Mouse (Mus musculus) forebrain, postnatal 0 days (tissue): ENCODE results near the gene Nars2. TPM values are rescaled to one million over a fixed set of nuclear protein-coding genes. Genes with fewer than 3 reads are reported as not detected.

Source experiments
- ATAC-seq: fragments of 200-750 bp; cut with Nextera tagmentation; 2 replicates; pipeline ENCODE4 v1.8.0; 2017; ENCODE audit warnings: mild to moderate bottlenecking, moderate library complexity
- DNase-seq: peaks from one replicate; pipeline ENCODE4 v3.0.0-alpha.2; 2015
- H3K27ac ChIP-seq: fragments of 300-500 bp; sonication (generic); 2 replicates; pipeline ENCODE4 v1.5.1; 2014; ENCODE audit warnings: low read depth, mild to moderate bottlenecking, antibody characterized with exemption, low read length, moderate library complexity, mixed read lengths
- H3K27me3 ChIP-seq: fragments of 300-500 bp; sonication (generic); 2 replicates; pipeline ENCODE4 v1.6.1; 2014; ENCODE audit warnings: mild to moderate bottlenecking, low read length, mixed read lengths; ENCODE audit not compliant: insufficient read depth
- H3K36me3 ChIP-seq: fragments of 300-500 bp; sonication (generic); 2 replicates; pipeline ENCODE4 v1.6.1; 2014; ENCODE audit warnings: mild to moderate bottlenecking, moderate library complexity; ENCODE audit not compliant: insufficient read depth
- H3K4me1 ChIP-seq: fragments of 300-500 bp; sonication (generic); 2 replicates; pipeline ENCODE4 v1.6.1; 2014; ENCODE audit warnings: antibody characterized with exemption; ENCODE audit not compliant: insufficient read depth
- H3K4me2 ChIP-seq: fragments of 300-500 bp; sonication (generic); 2 replicates; pipeline ENCODE4 v1.6.1; 2014; ENCODE audit warnings: low read depth, mild to moderate bottlenecking, moderate library complexity
- H3K4me3 ChIP-seq: fragments of 300-500 bp; sonication (generic); 2 replicates; pipeline ENCODE4 v1.5.1; 2014; ENCODE audit warnings: low read depth, low read length, mixed read lengths
- H3K9ac ChIP-seq: fragments of 300-500 bp; sonication (generic); 2 replicates; pipeline ENCODE4 v1.6.1; 2014; ENCODE audit warnings: mild to moderate bottlenecking
- H3K9me3 ChIP-seq: fragments of 300-500 bp; sonication (generic); 2 replicates; pipeline ENCODE4 v1.6.1; 2016; ENCODE audit warnings: low read length
- CTCF ChIP-seq: sonication (generic); IDR thresholded peaks from 2 replicates; pipeline ENCODE4 v1.5.1; 2016; ENCODE audit warnings: antibody characterized with exemption, control low read depth, low read depth
- WGBS: fragments of 180-500 bp; shearing (Covaris S2); extraction: QIAGEN DNeasy Blood & Tissue Kit; methylation state at CpG from one replicate; pipeline ENCODE4 v1.1.7; 2014; 5-methylcytosine and 5-hydroxymethylcytosine counted together
- polyA plus RNA-seq: library from polyadenylated mRNA; unstranded; fragments of >200 nt; fragmentation: Nextera tagmentation; extraction: Ambion mirVana; gene quantifications from 2 replicates; pipeline ENCODE4 v1.2.1, GENCODE M21; 2015
- total RNA-seq: library from RNA; depleted of rRNA; stranded (reverse); fragments of >200 nt; gene quantifications from 2 replicates; pipeline ENCODE4 v1.2.3, GENCODE M21; 2014; rRNA removed

Nars2 gene
- 15.7 and 17.2 TPM in 2 replicates for total RNA-seq
- polyA plus RNA-seq: 14.8 and 18.2 TPM in 2 replicates

GRCm38 (mm10) chr7:96951281-96952051 is at the start of gene Nars2:
Gene Nars2, plus strand, starts transcription at chr7:96951505.
- H3K27me3 ChIP-seq: no peaks in the 10 kb centered on the region
- peak within 1 kb of the TSS; percentile 76 for H3K9ac ChIP-seq
- peak within 1 kb of the TSS; percentile 87 for H3K4me2 ChIP-seq
- H3K27ac ChIP-seq: peak within 1 kb of the TSS; percentile 88
- H3K4me1 ChIP-seq: peaks cover 10% of the 10 kb centered on the region
- peak within 1 kb of the TSS; percentile 83 for H3K4me3 ChIP-seq
- WGBS: under 1% methylated on average over 62 of the region's 62 CpGs
- H3K9me3 ChIP-seq: no peaks in the 10 kb centered on the region
- H3K36me3 ChIP-seq: no peaks in the 10 kb centered on the region
- peak; percentile 100 for ATAC-seq
- DNase-seq: peak; percentile 98
- peak; percentile 74 for TF ChIP-seq CTCF

GRCm38 (mm10) chr7:96902183-96902582 is 49.1 kb upstream of the Nars2 start:
- 67% methylated on average over 5 of the region's 5 CpGs for WGBS
- Histone ChIP-seq H3K27ac (no peak overlapping the region), H3K27me3 (no peaks in the 10 kb centered on the region), H3K36me3 (peaks cover 8% of the 10 kb centered on the region), H3K4me2 (no peak overlapping the region), H3K4me1 (peaks cover 10% of the 10 kb centered on the region; the same call in 1 of the 2 replicates), H3K9ac (no peak overlapping the region), H3K4me3 (no peak overlapping the region), H3K9me3 (no peaks in the 10 kb centered on the region)
- TF ChIP-seq CTCF: no peak
- DNase-seq: no peak
- ATAC-seq: no peak

- no peak for ATAC-seq
- DNase-seq: no peak
Observed at GRCm38 (mm10) chr7:96903088-96903985, 48.0 kb upstream of the Nars2 start.

GRCm38 (mm10) chr7:96904442-96904841 is 46.9 kb upstream of the Nars2 start:
- H3K36me3 ChIP-seq: peaks cover 11% of the 10 kb centered on the region
- no peak overlapping the region for H3K4me3 ChIP-seq
- H3K9ac ChIP-seq: no peak overlapping the region
- H3K4me2 ChIP-seq: no peak overlapping the region
- 39% methylated on average over 3 of the region's 3 CpGs for WGBS
- no peak for TF ChIP-seq CTCF
- H3K9me3 ChIP-seq: no peaks in the 10 kb centered on the region
- DNase-seq (no peak), ATAC-seq (peak; percentile 30; the same call in 1 of the 2 replicates)
- no peaks in the 10 kb centered on the region for H3K27me3 ChIP-seq
- no peaks in the 10 kb centered on the region for H3K4me1 ChIP-seq
- H3K27ac ChIP-seq: no peak overlapping the region

More at GRCm38 (mm10) chr7:96903088-96903985, 48.0 kb upstream of the Nars2 start:
- Histone ChIP-seq H3K9ac (no peak overlapping the region), H3K4me1 (peaks cover 9% of the 10 kb centered on the region; the same call in 1 of the 2 replicates), H3K4me2 (no peak overlapping the region), H3K9me3 (no peaks in the 10 kb centered on the region), H3K36me3 (peaks cover 11% of the 10 kb centered on the region), H3K27me3 (no peaks in the 10 kb centered on the region), H3K27ac (0 out of 2 replicates have a peak overlapping the region, but pooled peaks have one; percentile 9), H3K4me3 (no peak overlapping the region)
- WGBS: 48% methylated on average over 17 of the region's 17 CpGs
- TF ChIP-seq CTCF: no peak

GRCm38 (mm10) chr7:96904936-96905335 is 46.4 kb upstream of the Nars2 start:
- no peaks in the 10 kb centered on the region for H3K27me3 ChIP-seq
- H3K9me3 ChIP-seq: no peaks in the 10 kb centered on the region
- H3K4me2 ChIP-seq: no peak overlapping the region
- H3K27ac ChIP-seq: no peak overlapping the region
- no peaks in the 10 kb centered on the region for H3K4me1 ChIP-seq
- DNase-seq (no peak), ATAC-seq (no peak)
- H3K36me3 ChIP-seq: peaks cover 11% of the 10 kb centered on the region
- no peak overlapping the region for H3K9ac ChIP-seq
- TF ChIP-seq CTCF: no peak
- 93% methylated on average over 1 of the region's 1 CpGs for WGBS
- no peak overlapping the region for H3K4me3 ChIP-seq

GRCm38 (mm10) chr7:96905422-96905821 is 45.9 kb upstream of the Nars2 start:
- no peak overlapping the region for H3K4me2 ChIP-seq
- no peak overlapping the region for H3K27ac ChIP-seq
- no peaks in the 10 kb centered on the region for H3K9me3 ChIP-seq
- H3K27me3 ChIP-seq: no peaks in the 10 kb centered on the region
- H3K36me3 ChIP-seq: peaks cover 11% of the 10 kb centered on the region
- no peak overlapping the region for H3K9ac ChIP-seq
- H3K4me3 ChIP-seq: no peak overlapping the region
- no peak for TF ChIP-seq CTCF
- DNase-seq (no peak), ATAC-seq (no peak)
- WGBS: 65% methylated on average over 3 of the region's 3 CpGs
- H3K4me1 ChIP-seq: no peaks in the 10 kb centered on the region
